Mouse (Mus musculus): ENCODE measurements around the gene Ube2s. TPM values are rescaled to one million over a fixed set of nuclear protein-coding genes. Genes with fewer than 3 reads are reported as not detected.
"Not testable (repeated sequence)": the region's sequence is repeated elsewhere in the genome, so short reads cannot be mapped to it uniquely, and the experiment has no call there.

Gene Ube2s
- 384 TPM in 2 replicates for polyA plus RNA-seq (2016; fragmentation: Nextera tagmentation; extraction: Ambion mirVana)

DNA sequence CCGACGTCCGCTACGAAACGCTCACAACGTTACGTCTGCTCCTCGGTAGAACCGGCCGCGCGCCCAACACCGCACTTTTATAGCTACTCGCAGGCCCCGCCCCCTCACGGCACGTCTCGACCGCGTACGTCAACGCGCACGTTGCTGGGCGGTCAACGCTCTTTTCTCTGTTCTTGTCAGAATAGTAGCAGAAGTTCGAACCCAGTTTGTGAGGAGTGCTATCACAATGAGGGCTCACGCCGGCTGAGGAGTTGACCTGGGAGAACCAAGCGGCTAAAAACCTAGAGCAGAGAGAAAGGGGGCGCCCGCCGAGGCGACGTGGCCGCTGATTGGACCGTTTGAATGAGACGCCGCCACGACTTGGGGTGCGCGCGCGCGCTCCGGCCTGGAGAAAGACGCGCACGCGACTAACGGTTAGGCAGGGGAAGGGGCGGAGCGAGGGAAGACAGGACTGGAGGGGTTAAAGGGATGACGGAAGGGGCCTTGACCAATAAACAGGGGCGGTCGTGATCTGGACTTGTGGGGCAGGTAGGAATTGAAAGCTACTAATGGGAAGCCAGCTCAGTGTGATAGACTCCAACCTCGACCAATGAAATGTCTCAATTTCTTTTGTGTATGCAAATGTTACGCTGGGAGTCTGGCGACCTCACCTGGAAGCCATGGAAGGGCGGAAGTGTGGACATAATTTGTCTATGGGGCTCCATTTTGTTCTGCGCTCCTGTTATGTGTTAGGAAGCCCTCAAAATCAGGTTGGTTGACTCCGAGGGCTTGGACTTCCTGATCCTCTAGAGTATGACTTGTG lies at the start of gene Ube2s:
Gene Ube2s (minus strand): TSS at position 288 of the 802 bp plus-strand sequence.
- peak within 1 kb of the TSS; percentile 98 for H3K9ac ChIP-seq (replicated peaks)
- peak within 1 kb of the TSS; percentile 81 for H3K4me2 ChIP-seq (replicated peaks)
- H3K36me3 ChIP-seq: peaks cover 28% of the 10 kb centered on the region
- H3K27me3 ChIP-seq: no peaks in the 10 kb centered on the region
- peak within 1 kb of the TSS; percentile 97 for H3K4me3 ChIP-seq
- H3K4me1 ChIP-seq: peaks cover 27% of the 10 kb centered on the region
- no peaks in the 10 kb centered on the region for H3K9me3 ChIP-seq
- peak; percentile 99 for ATAC-seq (ENCODE audit: low FRiP score, low read depth)
- peak within 1 kb of the TSS; percentile 96 for H3K27ac ChIP-seq (replicated peaks)
- under 1% methylated on average over 62 of the region's 62 CpGs for WGBS

GRCm38 (mm10) chr7:4860926-4861325 lies 48.5 kb upstream of the Ube2s start:
- H3K27me3 ChIP-seq; ATAC-seq (ENCODE audit: low FRiP score, low read depth); H3K4me3 ChIP-seq; H3K27ac ChIP-seq (replicated peaks); H3K9ac ChIP-seq (replicated peaks); H3K4me1 ChIP-seq; H3K4me2 ChIP-seq (replicated peaks); H3K9me3 ChIP-seq; H3K36me3 ChIP-seq: not testable (repeated sequence)
- WGBS: 81% methylated on average over 3 of the region's 3 CpGs

- WGBS: 84% methylated on average over 12 of the region's 12 CpGs
- no peak overlapping the region for H3K27ac ChIP-seq (replicated peaks)
- no peaks in the 10 kb centered on the region; the same call in none of the 2 replicates for H3K27me3 ChIP-seq
- H3K9me3 ChIP-seq: no peaks in the 10 kb centered on the region
- ATAC-seq (ENCODE audit: low FRiP score, low read depth): no peak
- no peaks in the 10 kb centered on the region for H3K4me1 ChIP-seq
- H3K9ac ChIP-seq (replicated peaks): no peak overlapping the region
- no peak overlapping the region for H3K4me3 ChIP-seq
- H3K36me3 ChIP-seq: no peaks in the 10 kb centered on the region
- H3K4me2 ChIP-seq (replicated peaks): no peak overlapping the region
These were observed 47.1 kb upstream of the Ube2s start for GRCm38 (mm10) chr7:4859418-4859978.

GRCm38 (mm10) chr7:4857321-4857720 lies 44.9 kb upstream of the Ube2s start:
- 59% methylated on average over 7 of the region's 7 CpGs for WGBS
- no peak overlapping the region for H3K4me3 ChIP-seq
- no peak overlapping the region for H3K9ac ChIP-seq (replicated peaks)
- no peaks in the 10 kb centered on the region for H3K9me3 ChIP-seq
- H3K36me3 ChIP-seq: no peaks in the 10 kb centered on the region
- no peak overlapping the region for H3K4me2 ChIP-seq (replicated peaks)
- no peak overlapping the region for H3K27ac ChIP-seq (replicated peaks)
- H3K4me1 ChIP-seq: no peaks in the 10 kb centered on the region
- ATAC-seq (ENCODE audit: low FRiP score, low read depth): no peak
- no peaks in the 10 kb centered on the region; the same call in none of the 2 replicates for H3K27me3 ChIP-seq

DNA sequence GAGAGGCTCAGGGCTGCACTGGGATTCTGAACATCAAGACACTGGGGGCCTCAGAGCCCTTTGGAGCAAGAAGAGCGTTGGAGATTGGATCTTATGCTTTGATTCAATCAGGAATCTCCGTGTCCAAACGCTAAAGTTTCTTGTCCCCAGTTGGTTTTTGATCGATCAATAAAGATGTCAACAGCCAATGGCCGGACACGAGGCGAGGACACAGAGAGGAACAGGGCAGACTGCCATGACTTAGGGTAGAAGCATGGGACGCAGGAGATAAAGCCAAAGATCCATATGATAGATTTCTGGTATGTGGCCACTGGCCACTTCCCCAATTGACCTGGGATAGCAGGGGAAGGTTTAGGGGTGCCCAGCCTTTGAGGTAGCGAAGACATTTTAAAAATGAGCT lies 44.1 kb upstream of the Ube2s start:
- no peaks in the 10 kb centered on the region for H3K4me1 ChIP-seq
- no peaks in the 10 kb centered on the region for H3K9me3 ChIP-seq
- no peak overlapping the region for H3K9ac ChIP-seq (replicated peaks)
- H3K4me2 ChIP-seq (replicated peaks): no peak overlapping the region
- WGBS: 85% methylated on average over 9 of the region's 9 CpGs
- H3K36me3 ChIP-seq: no peaks in the 10 kb centered on the region
- no peak overlapping the region for H3K27ac ChIP-seq (replicated peaks)
- H3K4me3 ChIP-seq: no peak overlapping the region
- ATAC-seq (ENCODE audit: low FRiP score, low read depth): no peak
- H3K27me3 ChIP-seq: no peaks in the 10 kb centered on the region; the same call in none of the 2 replicates

GRCm38 (mm10) chr7:4853613-4854012 lies 41.2 kb upstream of the Ube2s start:
- no peak for ATAC-seq (ENCODE audit: low FRiP score, low read depth)
- no peak overlapping the region for H3K27ac ChIP-seq (replicated peaks)
- H3K4me2 ChIP-seq (replicated peaks): no peak overlapping the region
- no peak overlapping the region for H3K4me3 ChIP-seq
- 89% methylated on average over 3 of the region's 3 CpGs for WGBS
- H3K27me3 ChIP-seq: no peaks in the 10 kb centered on the region; the same call in none of the 2 replicates
- no peaks in the 10 kb centered on the region for H3K4me1 ChIP-seq
- H3K9me3 ChIP-seq: no peaks in the 10 kb centered on the region
- H3K9ac ChIP-seq (replicated peaks): no peak overlapping the region
- no peaks in the 10 kb centered on the region for H3K36me3 ChIP-seq

- 68% methylated on average over 8 of the region's 8 CpGs for WGBS
- ATAC-seq (ENCODE audit: low FRiP score, low read depth): no peak
- Histone ChIP-seq H3K27ac (replicated peaks) (no peak overlapping the region), H3K27me3 (no peaks in the 10 kb centered on the region; the same call in none of the 2 replicates), H3K4me1 (no peaks in the 10 kb centered on the region), H3K4me2 (replicated peaks) (no peak overlapping the region), H3K9me3 (no peaks in the 10 kb centered on the region), H3K4me3 (no peak overlapping the region), H3K9ac (replicated peaks) (no peak overlapping the region), H3K36me3 (no peaks in the 10 kb centered on the region)
These were observed 38.9 kb upstream of the Ube2s start for GRCm38 (mm10) chr7:4851315-4851688.

DNA sequence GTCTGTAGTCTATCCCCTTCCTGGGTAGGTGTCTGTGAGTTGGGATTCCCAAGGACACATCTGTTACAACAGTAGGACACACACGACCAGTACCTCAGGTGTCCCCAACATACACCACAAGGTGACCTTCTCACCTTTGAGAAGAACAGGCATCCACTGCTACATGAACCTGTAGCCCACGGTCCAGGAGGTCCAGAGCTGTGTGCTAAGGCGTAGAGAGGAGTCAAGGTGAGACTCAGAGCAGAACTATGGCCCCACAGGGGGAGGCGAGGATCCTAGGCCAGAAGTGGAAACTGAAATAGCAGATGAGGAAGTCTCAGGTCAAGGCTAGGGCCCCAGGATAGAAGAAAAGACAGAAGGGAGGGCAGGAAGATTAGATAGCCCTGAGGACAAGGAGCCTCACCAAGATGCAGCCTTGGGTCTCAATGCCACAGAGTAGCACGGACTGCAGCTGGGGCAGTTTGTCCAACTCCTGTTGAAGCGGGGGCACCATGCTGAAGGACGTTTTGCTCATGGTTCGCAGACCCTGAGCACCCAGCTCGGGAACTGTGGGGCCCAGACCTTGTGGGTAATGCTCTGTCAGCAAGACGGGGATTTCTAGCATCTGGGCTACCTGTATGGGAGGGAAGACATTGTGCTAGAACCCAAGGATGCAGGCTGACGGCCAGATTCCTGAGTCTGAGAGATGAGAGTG lies 38.4 kb upstream of the Ube2s start:
- Histone ChIP-seq H3K9me3 (no peaks in the 10 kb centered on the region), H3K9ac (replicated peaks) (no peak overlapping the region), H3K27me3 (peaks cover 4% of the 10 kb centered on the region), H3K4me1 (no peaks in the 10 kb centered on the region), H3K36me3 (no peaks in the 10 kb centered on the region), H3K4me3 (no peak overlapping the region), H3K4me2 (replicated peaks) (no peak overlapping the region), H3K27ac (replicated peaks) (no peak overlapping the region)
- 79% methylated on average over 11 of the region's 11 CpGs for WGBS
- ATAC-seq (ENCODE audit: low FRiP score, low read depth): no peak

GRCm38 (mm10) chr7:4849372-4849771 lies 37.0 kb upstream of the Ube2s start:
- Histone ChIP-seq H3K36me3 (no peaks in the 10 kb centered on the region), H3K9me3 (no peaks in the 10 kb centered on the region), H3K27ac (replicated peaks) (no peak overlapping the region), H3K4me2 (replicated peaks) (no peak overlapping the region), H3K9ac (replicated peaks) (no peak overlapping the region; the same call in 1 of the 2 replicates), H3K27me3 (peaks cover 14% of the 10 kb centered on the region), H3K4me3 (no peak overlapping the region), H3K4me1 (peaks cover 4% of the 10 kb centered on the region)
- WGBS: 58% methylated on average over 9 of the region's 9 CpGs
- ATAC-seq (ENCODE audit: low FRiP score, low read depth): no peak

GRCm38 (mm10) chr7:4844917-4845309 lies 32.5 kb upstream of the Ube2s start:
- WGBS: under 1% methylated on average over 13 of the region's 13 CpGs

DNA sequence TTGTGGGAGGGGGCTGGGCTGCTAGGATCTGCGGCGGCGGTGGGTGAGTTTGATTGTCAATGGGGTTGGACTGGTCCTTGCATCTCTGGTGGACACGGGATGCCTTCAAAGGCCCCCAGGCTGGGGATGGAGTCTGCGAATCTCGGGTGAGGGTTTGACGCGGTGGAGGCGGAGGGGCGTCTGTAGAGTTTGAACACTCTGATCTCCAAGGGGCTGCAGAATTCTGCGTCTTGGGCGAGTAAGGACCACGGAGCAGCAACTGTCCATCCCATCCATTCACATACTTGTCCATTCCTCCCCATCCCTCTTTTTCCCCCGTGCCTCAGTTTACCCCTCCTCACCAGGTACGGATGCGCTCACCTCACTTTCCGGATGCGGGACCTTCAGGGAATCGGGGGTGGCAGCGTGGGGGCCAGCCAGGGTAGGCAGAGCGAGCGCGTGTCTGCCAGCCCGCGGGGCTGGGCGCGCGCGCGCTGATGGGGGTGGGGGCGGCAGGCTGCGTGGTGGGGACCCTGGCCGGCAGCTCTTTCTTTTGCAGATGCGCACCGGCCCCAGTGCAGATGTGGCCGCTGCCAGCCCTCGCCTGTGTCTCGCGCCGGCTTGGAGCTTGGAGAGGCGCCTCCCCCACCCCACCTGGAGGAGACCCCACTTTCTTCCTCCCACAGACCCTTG lies 32.0 kb upstream of the Ube2s start, which contains the start of gene Shisa7:
Gene Shisa7 (minus strand): TSS at position 452 of the 672 bp plus-strand sequence.
- peak within 1 kb of the TSS; percentile 95 for H3K4me2 ChIP-seq (replicated peaks)
- H3K27ac ChIP-seq (replicated peaks): peak within 1 kb of the TSS; percentile 75

More at GRCm38 (mm10) chr7:4844917-4845309, 32.5 kb upstream of the Ube2s start:
- H3K27ac ChIP-seq (replicated peaks): peak overlapping the region; percentile 75; the same call in 1 of the 2 replicates
- no peaks in the 10 kb centered on the region for H3K36me3 ChIP-seq
- peaks cover 34% of the 10 kb centered on the region for H3K4me1 ChIP-seq
- peak; percentile 76 for ATAC-seq (ENCODE audit: low FRiP score, low read depth)
- H3K27me3 ChIP-seq: peaks cover 51% of the 10 kb centered on the region
- peak overlapping the region; percentile 64 for H3K9ac ChIP-seq (replicated peaks)
- peak overlapping the region; percentile 95 for H3K4me2 ChIP-seq (replicated peaks)
- no peaks in the 10 kb centered on the region for H3K9me3 ChIP-seq
- peak overlapping the region; percentile 58 for H3K4me3 ChIP-seq

More for the DNA sequence above, 32.0 kb upstream of the Ube2s start, which contains the start of gene Shisa7:
- H3K9ac ChIP-seq (replicated peaks): peak within 1 kb of the TSS; percentile 64
- peaks cover 34% of the 10 kb centered on the region for H3K4me1 ChIP-seq
- H3K36me3 ChIP-seq: no peaks in the 10 kb centered on the region
- no peaks in the 10 kb centered on the region for H3K9me3 ChIP-seq
- H3K4me3 ChIP-seq: peak within 1 kb of the TSS; percentile 58
- ATAC-seq (ENCODE audit: low FRiP score, low read depth): peak; percentile 61
- peaks cover 55% of the 10 kb centered on the region for H3K27me3 ChIP-seq
- WGBS: 0% methylated on average over 38 of the region's 41 CpGs

All from midbrain, embryonic 12.5 days (tissue).